Mouse (Mus musculus) central nervous system, embryonic 14 days (tissue): ENCODE data around the gene Pgpep1. TPM values are rescaled to one million over a fixed set of nuclear protein-coding genes. Genes with fewer than 3 reads are reported as not detected.

Experiments used
- polyA plus RNA-seq: library from polyadenylated mRNA; depleted of rRNA; stranded (reverse); fragments of >200 nt; gene quantifications from 2 replicates; pipeline ENCODE4 v1.2.3, GENCODE M21; 2012; rRNA removed

Pgpep1 gene
- polyA plus RNA-seq, result 59.2 and 61.0 TPM in 2 replicates

GRCm38 (mm10) chr8:70660273-70660725 lies at the start of gene Pgpep1:
Gene Pgpep1 (minus strand): TSS chr8:70660388.

GRCm38 (mm10) chr8:70703287-70703686 lies 43.1 kb upstream of the Pgpep1 start, which contains the start of gene Iqcn:
Gene Iqcn (plus strand): TSS chr8:70703457.

GRCm38 (mm10) chr8:70698310-70699109 lies 38.3 kb upstream of the Pgpep1 start, which contains the start of gene Jund:
Gene Jund (plus strand): TSS chr8:70698949.

GRCm38 (mm10) chr8:70673079-70673856 lies 13.1 kb upstream of the Pgpep1 start, which contains the start of gene Lsm4:
Gene Lsm4 (plus strand): TSS chr8:70673248.

GRCm38 (mm10) chr8:70632346-70632892 lies 27.8 kb downstream of the Pgpep1 start, which contains the start of gene Gdf15:
Gene Gdf15 (minus strand): TSS chr8:70632456.

GRCm38 (mm10) chr8:70615894-70616293 lies 44.3 kb downstream of the Pgpep1 start, which contains the start of gene Lrrc25:
Gene Lrrc25 (plus strand): TSS chr8:70616155.

GRCm38 (mm10) chr8:70608749-70609367 lies 51.3 kb downstream of the Pgpep1 start, which contains the start of gene Ssbp4:
Gene Ssbp4 (minus strand): TSS chr8:70608872.

Other genes with a start within 250 kb of the Pgpep1 start
- gene Crtc1, start 220.8 kb downstream of the Pgpep1 start, polyA plus RNA-seq, result 46.5 and 52.0 TPM in 2 replicates
- 37.6 and 39.6 TPM in 2 replicates for gene Klhl26, start 183.4 kb downstream of the Pgpep1 start, polyA plus RNA-seq
- 47.6 and 47.7 TPM in 2 replicates for gene Tmem59l, start 173.0 kb downstream of the Pgpep1 start, polyA plus RNA-seq
- gene Crlf1, start 167.2 kb downstream of the Pgpep1 start, polyA plus RNA-seq, result 1.8 and 6.7 TPM in 2 replicates
- gene Rex1bd, start 153.6 kb downstream of the Pgpep1 start, polyA plus RNA-seq, result 177 and 179 TPM in 2 replicates
- 1,708 and 2,002 TPM in 2 replicates for gene Uba52, start 149.6 kb downstream of the Pgpep1 start, polyA plus RNA-seq
- 446 and 466 TPM in 2 replicates for gene Fkbp8, start 132.7 kb downstream of the Pgpep1 start, polyA plus RNA-seq
- 42.2 and 43.7 TPM in 2 replicates for gene Kxd1, start 132.4 kb downstream of the Pgpep1 start, polyA plus RNA-seq
- 29.2 and 29.7 TPM in 2 replicates for gene Ell, start 120.9 kb downstream of the Pgpep1 start, polyA plus RNA-seq
- gene Isyna1, start 66.0 kb downstream of the Pgpep1 start, polyA plus RNA-seq, result 143 and 177 TPM in 2 replicates
- 183 and 213 TPM in 2 replicates for gene Ssbp4, start 51.5 kb downstream of the Pgpep1 start, polyA plus RNA-seq
- 1.6 TPM in 2 replicates for gene Lrrc25, start 44.2 kb downstream of the Pgpep1 start, polyA plus RNA-seq
- 0.19 and 0.29 TPM in 2 replicates for gene Gdf15, start 27.9 kb downstream of the Pgpep1 start, polyA plus RNA-seq
- 183 and 207 TPM in 2 replicates for gene Lsm4, start 12.9 kb upstream of the Pgpep1 start, polyA plus RNA-seq
- gene Jund, start 38.6 kb upstream of the Pgpep1 start, polyA plus RNA-seq, result 210 and 211 TPM in 2 replicates
- 0.08 and 0.10 TPM in 2 replicates for gene Iqcn, start 43.1 kb upstream of the Pgpep1 start, polyA plus RNA-seq
- gene Gm3336, start 58.2 kb upstream of the Pgpep1 start, polyA plus RNA-seq, result not detected in 2 replicates
- gene Pde4c, start 63.3 kb upstream of the Pgpep1 start, polyA plus RNA-seq, result 0.53 and 0.63 TPM in 2 replicates
- gene Rab3a, start 94.3 kb upstream of the Pgpep1 start, polyA plus RNA-seq, result 325 and 328 TPM in 2 replicates
- gene Mpv17l2, start 100.6 kb upstream of the Pgpep1 start, polyA plus RNA-seq, result 29.6 and 30.7 TPM in 2 replicates
- 130 and 142 TPM in 2 replicates for gene Pik3r2, start 116.3 kb upstream of the Pgpep1 start, polyA plus RNA-seq
- 34.8 and 40.4 TPM in 2 replicates for gene Mast3, start 144.7 kb upstream of the Pgpep1 start, polyA plus RNA-seq
- gene Il12rb1, start 148.1 kb upstream of the Pgpep1 start, polyA plus RNA-seq, result 0.09 and 0.25 TPM in 2 replicates
- 25.9 and 29.4 TPM in 2 replicates for gene Arrdc2, start 179.3 kb upstream of the Pgpep1 start, polyA plus RNA-seq
- gene Kcnn1, start 202.9 kb upstream of the Pgpep1 start, polyA plus RNA-seq, result 27.1 and 32.0 TPM in 2 replicates
- gene Ccdc124, start 213.5 kb upstream of the Pgpep1 start, polyA plus RNA-seq, result 99.2 and 103 TPM in 2 replicates
- gene Slc5a5, start 232.4 kb upstream of the Pgpep1 start, polyA plus RNA-seq, result 1.3 and 1.4 TPM in 2 replicates
- 3,162 and 3,295 TPM in 2 replicates for gene Rpl18a, start 237.0 kb upstream of the Pgpep1 start, polyA plus RNA-seq
- gene Map1s, start 245.5 kb upstream of the Pgpep1 start, polyA plus RNA-seq, result 64.2 and 71.1 TPM in 2 replicates